Mouse (Mus musculus) CD4-positive, CD25-positive, alpha-beta regulatory T cell, adult 2 months (primary cell): Measurements from ENCODE around the gene Tead4.
"Not testable (repeated sequence)": the region's sequence is repeated elsewhere in the genome, so short reads cannot be mapped to it uniquely, and the experiment has no call there.

Experiments
- DNase-seq: peaks from one replicate; pipeline ENCODE4 v3.0.0-alpha.2; 2012; ENCODE audit warnings: low read depth, low spot score

Tead4 gene

DNA sequence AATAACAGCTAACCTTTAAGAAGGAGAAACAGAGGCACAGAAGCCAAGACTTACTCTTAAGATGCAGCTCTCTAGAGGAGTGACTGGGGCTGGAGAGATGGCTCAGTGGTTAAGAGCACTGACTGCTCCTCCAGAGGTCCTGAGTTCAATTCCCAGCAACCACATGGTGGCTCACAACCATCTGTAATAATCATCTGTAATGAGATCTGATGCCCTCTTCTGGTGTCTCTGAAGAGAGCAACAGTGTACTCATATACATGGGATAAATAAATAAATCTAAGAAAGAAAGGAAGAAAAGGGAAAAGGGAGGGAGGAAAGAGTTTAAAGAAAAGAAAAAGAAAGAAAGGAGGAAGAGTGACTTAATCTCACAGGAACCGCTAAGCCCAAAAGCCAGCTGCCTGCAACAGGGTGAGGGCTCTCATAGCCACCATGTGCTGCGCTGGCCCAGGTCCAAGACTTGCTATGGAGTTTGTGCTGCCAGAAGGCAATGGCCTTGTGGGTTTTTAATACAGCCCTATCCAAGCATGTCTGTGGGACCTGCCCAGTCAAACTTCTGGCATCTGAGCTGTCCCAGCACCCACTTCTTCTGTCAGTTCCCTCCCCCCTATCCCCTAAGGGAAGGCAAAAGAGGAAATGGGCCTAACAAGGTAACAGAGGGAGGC is 63.4 kb downstream of the Tead4 start:
- DNase-seq = no peak

DNA sequence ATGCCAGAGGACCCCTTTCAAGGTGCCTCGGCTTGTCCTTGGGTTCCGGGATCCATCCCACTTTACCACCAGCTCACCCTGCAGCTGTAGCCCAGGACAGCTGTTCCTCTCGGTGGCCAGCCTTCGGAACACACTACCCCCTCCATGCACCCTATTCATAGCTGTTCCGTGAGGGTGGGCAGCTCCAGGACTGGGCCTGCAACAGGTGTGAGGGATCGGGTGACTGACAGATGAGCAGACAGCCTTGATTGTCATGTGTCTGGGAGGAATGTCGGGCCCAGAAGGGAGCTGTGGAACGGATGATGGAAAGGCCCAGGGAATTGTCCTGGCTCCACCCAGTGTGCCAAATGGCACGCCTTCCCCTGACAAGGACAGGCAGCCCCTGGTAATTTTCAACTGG is 64.0 kb downstream of the Tead4 start:
- DNase-seq = no peak

- DNase-seq = peak; percentile 10
Measured at GRCm38 (mm10) chr6:128234206-128234605, 66.4 kb downstream of the Tead4 start.

DNA sequence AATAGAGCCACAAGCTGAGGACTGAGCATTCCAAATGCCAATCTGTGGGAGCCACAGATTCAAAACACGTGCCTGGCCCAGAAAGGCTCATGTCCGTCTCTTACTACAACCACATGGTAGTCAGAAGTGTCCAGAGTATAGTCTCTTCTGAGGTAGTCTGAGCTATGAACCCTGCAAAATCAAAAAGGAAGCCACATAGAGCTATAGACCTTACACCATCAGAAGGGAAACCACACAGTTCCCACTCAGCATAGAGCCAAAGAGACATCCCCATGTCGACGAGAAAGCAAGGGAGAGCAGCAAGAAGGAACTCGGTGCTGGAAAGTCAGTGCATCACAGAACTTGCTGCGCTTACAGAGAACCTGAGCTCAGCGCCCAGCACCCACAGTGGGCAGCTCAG is 68.4 kb downstream of the Tead4 start:
- no peak for DNase-seq

GRCm38 (mm10) chr6:128231741-128232140 is 68.9 kb downstream of the Tead4 start:
- peak; percentile 11 for DNase-seq

- DNase-seq = peak; percentile 16
Measured at GRCm38 (mm10) chr6:128227438-128228017, 73.1 kb downstream of the Tead4 start.

- DNase-seq = no peak
Measured at GRCm38 (mm10) chr6:128226941-128227340, 73.7 kb downstream of the Tead4 start.

DNA sequence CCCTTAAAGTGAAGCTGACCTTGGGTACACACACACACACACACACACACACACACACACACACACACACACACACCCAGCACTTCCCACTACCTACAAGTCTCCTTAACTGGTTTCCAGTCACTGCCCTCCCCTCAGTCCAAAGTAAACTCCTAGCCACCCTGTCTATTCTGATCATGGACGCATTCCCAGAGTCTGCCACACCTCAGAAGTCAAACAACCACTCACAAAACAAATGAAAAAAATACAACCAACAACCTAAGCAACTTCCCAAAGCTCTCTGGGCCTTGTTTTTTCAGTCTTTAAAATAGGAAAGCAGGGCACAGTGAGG is 74.8 kb downstream of the Tead4 start:
- DNase-seq = no peak

GRCm38 (mm10) chr6:128225009-128225845 is 75.4 kb downstream of the Tead4 start:
- DNase-seq = no peak

- DNase-seq = no peak
Measured at GRCm38 (mm10) chr6:128223159-128223558, 77.5 kb downstream of the Tead4 start.

- not testable (repeated sequence) for DNase-seq
Measured at GRCm38 (mm10) chr6:128215004-128215403, 85.6 kb downstream of the Tead4 start.

DNA sequence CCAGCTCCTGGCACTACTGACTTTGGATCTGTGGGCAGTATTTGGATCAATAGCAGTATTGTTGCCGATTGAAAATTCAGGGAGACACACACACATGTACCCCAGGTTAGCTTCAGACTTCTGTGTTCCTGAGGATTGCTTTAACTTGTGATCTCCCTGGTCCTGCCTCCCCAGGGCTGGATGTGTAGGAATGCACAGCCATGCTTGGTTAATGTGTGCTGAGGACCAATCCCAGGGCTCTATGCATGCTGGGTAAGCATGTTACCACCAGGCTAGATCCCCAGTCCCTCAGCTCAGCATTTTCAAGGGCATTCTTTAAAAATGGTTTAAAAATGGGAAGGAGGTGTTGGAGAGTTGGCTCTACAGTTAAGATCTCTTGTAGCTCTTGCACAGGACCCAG is 91.4 kb downstream of the Tead4 start:
- not testable (repeated sequence) for DNase-seq

- DNase-seq = no peak
Measured at GRCm38 (mm10) chr6:128208491-128209170, 92.0 kb downstream of the Tead4 start.

- DNase-seq = no peak
Measured at GRCm38 (mm10) chr6:128203557-128203956, 97.1 kb downstream of the Tead4 start.

DNA sequence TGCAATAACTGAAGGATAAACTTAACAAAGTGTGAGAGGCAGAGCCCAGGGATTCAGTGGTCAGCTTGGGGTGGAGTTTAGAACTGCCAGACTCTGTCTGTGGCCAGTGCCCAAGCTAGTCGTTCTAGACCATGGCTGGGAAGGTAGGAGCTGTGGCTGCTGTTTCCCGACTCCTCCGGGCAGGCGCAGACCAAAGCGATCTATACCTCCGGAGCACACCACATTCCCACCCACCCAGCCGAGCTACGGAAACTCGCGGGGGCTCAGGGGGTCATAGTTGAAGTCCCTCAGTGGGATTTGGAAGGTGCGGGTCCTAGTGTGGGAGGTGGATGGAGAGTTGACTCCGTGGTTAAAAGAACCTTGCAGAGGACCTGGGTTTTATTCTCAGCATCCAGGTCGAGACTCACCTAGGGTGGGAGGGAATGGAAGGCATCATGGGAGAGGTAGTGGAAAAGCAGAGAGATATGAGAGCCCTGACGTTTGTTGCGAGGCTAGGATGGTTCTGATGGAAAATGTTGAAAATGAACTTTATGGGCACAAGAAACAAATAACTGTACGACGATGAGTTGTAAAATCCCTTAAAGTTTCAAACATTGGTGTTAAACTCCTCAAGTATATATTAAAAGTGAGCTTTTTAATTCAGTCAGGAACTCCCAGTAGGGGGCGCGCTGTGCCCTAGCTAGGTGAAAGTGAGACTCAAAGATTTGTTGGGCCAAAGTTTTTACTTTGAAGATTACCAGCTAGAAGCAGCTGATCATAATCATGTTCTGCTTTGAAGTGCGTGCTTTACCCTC is 99.6 kb downstream of the Tead4 start:
- DNase-seq = peak; percentile 83

GRCm38 (mm10) chr6:128200116-128200846 is 100.3 kb downstream of the Tead4 start:
- DNase-seq = peak; percentile 98

GRCm38 (mm10) chr6:128183521-128183920 is 117.1 kb downstream of the Tead4 start:
- no peak for DNase-seq

- no peak for DNase-seq
Measured at GRCm38 (mm10) chr6:128181176-128181575, 119.4 kb downstream of the Tead4 start.

GRCm38 (mm10) chr6:128179651-128180050 is 121.0 kb downstream of the Tead4 start:
- no peak for DNase-seq

DNA sequence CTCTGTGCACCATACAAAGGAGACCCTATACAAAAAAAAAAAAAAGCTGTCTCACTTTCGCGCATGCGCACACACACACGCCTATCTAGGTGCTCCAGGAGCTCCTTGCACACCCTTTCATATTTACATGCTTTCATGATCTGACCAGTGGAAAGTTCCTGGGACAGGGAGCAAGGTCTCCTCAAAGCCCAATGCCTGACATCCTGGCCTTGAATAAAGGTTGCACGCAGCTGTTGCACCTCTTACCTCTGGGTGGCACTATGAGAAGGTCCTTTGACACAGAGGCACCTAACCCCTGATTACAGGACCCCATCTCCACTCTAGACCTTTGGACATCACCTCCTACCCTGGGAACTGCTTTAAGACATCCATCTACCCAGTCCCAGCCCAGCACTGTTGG is 121.4 kb downstream of the Tead4 start:
- peak; percentile 3 for DNase-seq

GRCm38 (mm10) chr6:128178681-128179080 is 121.9 kb downstream of the Tead4 start:
- DNase-seq = no peak
